Mouse (Mus musculus): Measurements from ENCODE around the gene Gm10447.
A peak's percentile ranks its signal among the peaks of the same experiment; 100 is the strongest.
"Not testable (repeated sequence)": the region's sequence is repeated elsewhere in the genome, so short reads cannot be mapped to it uniquely, and the experiment has no call there.

The Gm10447 gene

GRCm38 (mm10) chr11:53443861-53444260 lies 13.0 kb downstream of the Gm10447 start:
- no peak for DNase-seq (ENCODE audit: low spot score)

- peak; percentile 77 for DNase-seq (ENCODE audit: low spot score)
Observed at GRCm38 (mm10) chr11:53441921-53442320, 15.0 kb downstream of the Gm10447 start.

- no peak for DNase-seq (ENCODE audit: low spot score)
Observed at GRCm38 (mm10) chr11:53436338-53436737, 20.6 kb downstream of the Gm10447 start.

- DNase-seq (ENCODE audit: low spot score) = no peak
Observed at GRCm38 (mm10) chr11:53435504-53435903, 21.4 kb downstream of the Gm10447 start.

GRCm38 (mm10) chr11:53433057-53433456 lies 23.9 kb downstream of the Gm10447 start:
- no peak for DNase-seq (ENCODE audit: low spot score)

GRCm38 (mm10) chr11:53431347-53432056 lies 25.4 kb downstream of the Gm10447 start:
- no peak for DNase-seq (ENCODE audit: low spot score)

GRCm38 (mm10) chr11:53430670-53431346 lies 26.1 kb downstream of the Gm10447 start, which contains the start of the genes Uqcrq and Gdf9:
Gene Uqcrq (minus strand): TSS chr11:53430831.
Gene Gdf9 (plus strand): TSS chr11:53431023.
- DNase-seq (ENCODE audit: low spot score) = peak; percentile 99

- no peak for DNase-seq (ENCODE audit: low spot score)
Observed at GRCm38 (mm10) chr11:53430300-53430669, 26.6 kb downstream of the Gm10447 start.

GRCm38 (mm10) chr11:53429182-53429581 lies 27.7 kb downstream of the Gm10447 start:
- no peak for DNase-seq (ENCODE audit: low spot score)

GRCm38 (mm10) chr11:53428716-53429057 lies 28.2 kb downstream of the Gm10447 start:
- DNase-seq (ENCODE audit: low spot score) = no peak

GRCm38 (mm10) chr11:53427993-53428715 lies 28.8 kb downstream of the Gm10447 start:
- DNase-seq (ENCODE audit: low spot score) = no peak

GRCm38 (mm10) chr11:53426914-53427313 lies 30.0 kb downstream of the Gm10447 start:
- DNase-seq (ENCODE audit: low spot score) = not testable (repeated sequence)

- DNase-seq (ENCODE audit: low spot score) = no peak
Observed at GRCm38 (mm10) chr11:53425711-53426255, 31.1 kb downstream of the Gm10447 start.

GRCm38 (mm10) chr11:53425251-53425650 lies 31.7 kb downstream of the Gm10447 start:
- no peak for DNase-seq (ENCODE audit: low spot score)

GRCm38 (mm10) chr11:53424826-53425225 lies 32.1 kb downstream of the Gm10447 start:
- no peak for DNase-seq (ENCODE audit: low spot score)

- DNase-seq (ENCODE audit: low spot score) = no peak
Observed at GRCm38 (mm10) chr11:53423036-53423435, 33.9 kb downstream of the Gm10447 start, which contains the start of gene Leap2. Gene Leap2 (minus strand): TSS chr11:53423170.

- no peak for DNase-seq (ENCODE audit: low spot score)
Observed at GRCm38 (mm10) chr11:53418048-53418447, 38.9 kb downstream of the Gm10447 start.

- DNase-seq (ENCODE audit: low spot score) = no peak
Observed at GRCm38 (mm10) chr11:53413871-53414270, 43.0 kb downstream of the Gm10447 start.

GRCm38 (mm10) chr11:53411738-53412137 lies 45.2 kb downstream of the Gm10447 start:
- no peak for DNase-seq (ENCODE audit: low spot score)
